Mouse (Mus musculus) inflammation-experienced regulatory T-cells, adult 6 months (primary cell): ENCODE results near the gene Bahd1. TPM values are rescaled to one million over a fixed set of nuclear protein-coding genes. Genes with fewer than 3 reads are reported as not detected.
A peak's percentile ranks its signal among the peaks of the same experiment; 100 is the strongest.

ENCODE experiments used
- ATAC-seq: one replicate; pipeline ENCODE4 v1.8.0; 2017
- polyA plus RNA-seq, 3 experiments: library from polyadenylated mRNA; unstranded; fragments of 100-300 nt; shearing (Covaris generic); gene quantifications; one replicate each; pipeline ENCODE4 v1.2.1; 2017

Bahd1 gene
- polyA plus RNA-seq, result 1 to 10 TPM; 2.2 to 4.6 (median 4.6) TPM

DNA sequence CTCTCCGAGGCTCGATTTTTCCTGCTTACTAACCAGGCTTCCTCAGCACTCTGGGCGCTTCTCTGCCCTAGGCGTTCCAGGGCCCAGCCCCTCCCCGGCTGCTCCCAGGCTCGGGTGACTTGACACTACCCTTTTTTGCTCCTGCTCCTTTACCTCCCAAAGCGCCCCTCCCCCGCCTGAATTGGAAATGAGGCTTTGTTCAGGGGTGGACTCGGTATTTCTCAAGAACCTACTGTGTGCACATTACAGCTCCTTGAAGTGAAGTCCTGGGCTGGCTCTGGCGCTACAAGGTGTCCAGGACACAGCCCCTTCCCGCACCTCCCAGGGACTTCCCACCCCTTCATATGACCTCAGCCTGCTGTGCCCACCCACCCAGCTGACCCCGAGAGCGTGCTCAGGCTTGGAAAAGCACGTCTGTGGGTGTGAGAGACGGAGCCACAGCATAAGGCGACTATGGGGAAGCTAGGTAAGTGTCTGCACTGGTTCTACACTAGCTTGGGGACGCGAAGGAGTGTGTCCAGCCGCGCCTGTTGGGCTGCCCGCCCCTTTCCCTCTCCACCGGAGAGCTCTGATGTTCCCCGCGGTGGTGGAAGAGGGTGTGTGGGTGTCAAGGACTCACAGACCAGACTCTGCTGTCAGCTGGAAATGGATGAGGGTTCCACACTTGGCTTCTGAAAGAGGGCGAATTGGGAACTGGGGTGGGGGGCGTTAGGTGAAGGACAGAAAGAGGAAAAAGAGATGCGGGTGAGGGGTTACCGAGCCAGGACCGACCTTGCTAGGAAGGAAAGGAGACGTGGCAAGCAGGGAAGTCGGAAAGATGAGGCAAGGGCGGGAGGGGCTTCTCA lies at the start of gene Bahd1:
Gene Bahd1, plus strand, starts transcription at position 397 of the 845 bp plus-strand sequence.
- ATAC-seq, result no peak

DNA sequence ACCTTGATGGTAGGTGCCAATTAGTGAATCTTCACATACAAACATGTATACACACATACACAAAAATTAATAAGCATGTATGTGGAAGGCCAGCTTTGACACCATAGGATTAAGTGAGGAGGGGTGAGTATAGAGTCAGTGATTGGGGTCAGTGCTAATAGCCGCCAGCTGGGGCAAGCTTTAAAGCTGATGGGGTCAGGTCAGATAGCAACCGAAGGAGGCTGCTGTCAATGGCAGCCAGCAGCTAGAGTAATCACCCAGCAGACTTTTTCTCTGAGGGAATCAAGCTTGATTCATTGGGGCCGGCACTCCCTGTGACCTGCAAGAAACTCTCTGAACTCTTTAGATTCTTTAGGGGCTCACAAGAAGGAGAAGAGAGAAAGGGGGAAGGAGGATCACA lies 48.4 kb upstream of the Bahd1 start:
- ATAC-seq, result no peak

DNA sequence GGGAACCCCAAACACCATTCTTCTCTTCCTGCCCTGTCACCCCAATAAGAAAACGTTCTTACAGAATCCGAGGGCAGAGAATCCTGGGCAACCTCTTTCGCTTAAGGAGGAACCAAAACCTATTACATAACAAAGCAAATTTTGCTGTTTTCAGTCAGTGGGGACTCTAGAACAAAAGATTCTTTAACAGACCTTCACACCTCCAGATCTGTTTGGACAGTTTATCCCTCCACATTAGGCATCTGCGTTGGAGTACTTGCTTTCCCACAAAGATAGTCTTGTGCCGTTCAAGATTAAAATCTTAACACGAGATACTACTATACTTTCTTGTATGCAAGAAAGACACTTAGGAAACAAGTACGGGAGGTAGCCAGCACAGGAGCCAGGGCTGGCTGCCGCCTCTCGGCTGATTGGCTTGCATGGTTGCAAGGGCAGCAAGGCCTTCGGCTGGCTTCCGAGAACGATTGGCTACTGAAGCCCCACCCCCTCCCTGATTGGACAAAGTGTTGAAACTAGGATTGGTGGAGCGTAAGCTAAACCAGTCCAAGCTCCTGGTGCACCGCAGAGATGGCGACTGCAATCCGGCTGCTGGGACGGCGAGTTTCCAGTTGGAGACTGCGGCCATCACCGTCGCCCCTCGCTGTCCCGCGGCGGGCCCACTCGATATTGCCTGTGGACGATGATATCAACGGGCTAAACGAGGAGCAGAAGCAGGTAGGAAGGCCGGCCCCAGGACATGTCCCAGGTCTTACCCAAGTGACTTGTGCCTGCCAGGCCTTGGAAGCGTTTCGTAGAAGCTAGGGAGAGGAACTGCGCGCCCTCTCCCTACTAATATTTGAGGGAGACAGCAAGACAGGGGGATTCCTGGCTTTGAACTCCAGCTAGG lies 38.5 kb upstream of the Bahd1 start, which contains the start of gene Ivd:
Gene Ivd, plus strand, starts transcription at position 501 of the 886 bp plus-strand sequence.
- peak; percentile 100 for ATAC-seq

DNA sequence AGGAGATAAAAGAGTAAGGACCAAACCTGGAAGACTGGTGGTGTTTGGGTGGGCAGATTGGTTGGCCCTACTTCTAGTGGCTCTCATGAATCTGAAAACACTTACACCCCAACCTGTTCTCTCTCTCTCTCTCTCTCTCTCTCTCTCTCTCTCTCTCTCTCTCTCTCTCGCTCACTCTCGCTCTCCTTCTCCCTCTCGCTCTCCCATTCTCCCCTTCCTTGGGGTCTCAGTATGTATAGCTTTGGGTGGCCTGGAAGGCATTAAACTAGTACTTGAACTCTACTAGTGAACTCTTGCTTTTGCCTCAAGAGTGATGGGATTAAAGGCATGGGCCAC lies 37.9 kb upstream of the Bahd1 start:
- no peak for ATAC-seq

DNA sequence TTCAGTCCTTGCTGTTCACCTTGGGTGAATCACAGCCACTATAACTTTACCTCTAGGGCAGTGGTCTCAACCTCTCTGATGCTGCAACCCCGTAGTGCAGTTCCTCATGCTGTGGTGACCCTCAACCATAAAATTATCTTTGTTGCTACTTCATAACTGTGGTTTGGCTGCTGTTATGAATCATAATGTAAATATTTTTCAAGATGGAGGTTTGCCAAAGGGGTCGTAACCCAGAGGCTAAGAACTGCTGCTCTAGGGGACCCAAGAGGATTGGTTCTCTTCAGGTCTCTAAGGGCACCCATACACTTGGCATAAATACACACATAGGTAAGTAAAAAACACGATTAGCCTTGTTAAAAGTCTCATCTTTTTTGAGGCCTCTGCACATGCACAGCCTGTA lies 29.6 kb upstream of the Bahd1 start:
- ATAC-seq, result no peak

DNA sequence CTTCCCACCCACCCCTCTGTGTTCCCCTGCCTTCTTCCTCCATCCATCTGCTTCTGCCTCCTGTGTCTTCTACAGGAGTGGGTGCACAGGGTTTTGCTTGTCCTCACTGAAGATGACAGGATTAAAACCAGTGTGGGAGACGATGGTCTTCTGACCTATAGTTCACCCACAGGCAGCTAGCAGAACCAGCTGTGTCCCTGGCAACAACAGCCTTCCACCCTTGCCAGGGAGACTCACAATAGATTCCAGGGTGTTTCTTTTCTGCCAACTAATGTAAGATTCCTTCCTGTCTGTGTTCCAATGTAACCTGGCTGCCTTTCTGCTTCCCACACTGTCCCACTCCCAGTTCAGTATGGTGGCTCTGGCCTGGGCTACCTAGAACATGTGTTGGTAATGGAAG lies 29.1 kb upstream of the Bahd1 start:
- no peak for ATAC-seq

DNA sequence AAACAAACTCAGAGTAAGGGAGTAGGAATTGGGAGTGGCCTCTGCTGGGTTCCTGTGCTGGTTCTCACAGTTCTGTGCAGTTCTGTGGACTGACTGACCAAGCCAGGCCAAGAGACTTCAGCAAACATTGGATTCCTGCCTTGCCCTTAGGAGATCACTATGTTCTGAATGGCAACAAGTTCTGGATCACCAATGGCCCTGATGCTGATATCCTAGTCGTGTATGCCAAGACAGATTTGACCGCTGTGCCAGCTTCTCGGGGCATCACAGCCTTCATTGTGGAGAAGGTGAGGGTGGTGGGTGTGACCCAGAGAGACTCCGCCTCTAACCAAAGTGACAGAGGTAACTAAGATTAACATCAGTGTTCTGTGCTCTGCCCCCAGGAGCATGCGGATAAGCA lies 27.2 kb upstream of the Bahd1 start:
- no peak for ATAC-seq

DNA sequence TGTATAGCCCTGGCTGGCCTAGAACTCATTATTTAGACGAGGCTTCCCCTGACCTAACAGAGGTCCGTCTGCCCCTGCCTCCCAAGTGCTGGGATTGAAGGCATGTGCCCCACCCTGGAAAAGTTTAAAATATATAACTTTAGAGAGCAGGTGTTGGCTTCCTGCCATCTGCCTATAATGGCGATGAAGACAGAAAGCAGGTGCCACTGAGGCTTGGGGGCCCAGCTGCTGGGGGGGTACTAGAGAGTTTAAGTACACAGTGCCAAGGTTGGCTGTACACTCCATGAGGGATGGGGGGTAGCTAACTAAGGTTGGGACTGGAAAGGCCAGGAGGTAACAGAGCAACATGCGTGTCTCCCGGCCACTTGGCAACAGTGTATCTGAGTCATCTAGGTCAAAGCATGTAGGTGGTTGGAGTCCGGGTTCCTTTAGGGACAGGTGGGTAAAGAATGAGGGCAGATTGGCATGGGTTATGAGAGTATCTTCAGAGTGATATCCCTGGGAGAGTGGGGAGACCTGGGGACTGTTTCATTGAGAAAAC lies 26.2 kb upstream of the Bahd1 start:
- no peak for ATAC-seq

DNA sequence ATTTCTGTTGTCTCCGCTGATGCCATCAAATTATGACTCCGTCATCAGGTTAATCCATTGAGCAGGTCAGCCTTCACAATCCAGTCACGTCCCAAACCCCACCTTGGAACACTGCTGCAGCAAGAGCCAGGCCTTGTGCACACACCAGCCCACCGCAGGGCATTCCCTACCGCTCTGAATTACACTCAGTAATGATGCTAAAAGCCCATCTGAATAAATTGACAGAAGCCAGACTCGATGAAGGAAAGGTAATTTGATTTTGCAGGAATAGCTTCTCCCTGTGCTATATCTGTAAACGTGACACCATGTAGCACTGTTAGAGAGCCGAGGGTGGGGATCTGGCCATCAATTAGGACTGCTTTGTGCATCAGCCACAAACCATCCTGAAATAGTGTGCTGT lies 24.9 kb upstream of the Bahd1 start:
- ATAC-seq, result no peak

DNA sequence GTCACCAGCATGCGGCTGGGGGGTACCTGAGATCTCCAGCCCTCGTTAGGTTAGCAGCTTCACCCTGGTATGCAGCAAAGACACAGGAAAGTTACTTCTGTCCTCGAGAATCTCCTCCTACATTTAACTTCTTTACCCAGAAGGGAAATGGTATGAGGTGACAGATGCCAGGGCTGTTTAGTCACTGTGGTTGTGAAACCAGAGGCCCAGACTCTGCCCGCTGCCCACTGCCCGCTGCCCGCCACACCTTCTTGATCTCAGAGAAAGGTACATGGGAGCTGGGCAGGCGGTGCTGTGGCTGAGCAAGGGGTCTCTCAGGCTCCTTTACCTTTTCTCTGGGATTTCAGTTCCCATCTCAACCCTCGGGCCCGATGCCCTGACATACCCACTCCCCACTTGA lies 23.7 kb upstream of the Bahd1 start:
- no peak for ATAC-seq

DNA sequence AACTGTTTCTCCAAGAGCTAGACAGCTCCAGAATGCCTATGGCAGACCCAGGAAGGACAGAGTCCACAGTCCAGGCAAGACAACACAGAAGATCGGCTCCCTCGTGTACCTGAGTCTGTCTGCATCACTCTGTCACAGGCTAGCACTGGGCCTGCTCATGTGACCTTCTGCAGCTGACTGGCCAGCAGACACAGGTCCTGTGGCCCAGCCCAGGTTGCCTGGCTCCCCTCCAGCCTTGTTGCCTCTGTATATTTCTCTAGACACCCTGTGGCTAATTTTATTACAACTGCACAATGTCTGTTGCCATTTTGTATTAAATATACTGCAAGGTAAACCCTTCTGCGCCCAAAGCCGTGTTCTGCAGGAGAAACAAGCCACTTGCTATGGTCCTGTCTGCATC lies 19.2 kb upstream of the Bahd1 start:
- no peak for ATAC-seq

DNA sequence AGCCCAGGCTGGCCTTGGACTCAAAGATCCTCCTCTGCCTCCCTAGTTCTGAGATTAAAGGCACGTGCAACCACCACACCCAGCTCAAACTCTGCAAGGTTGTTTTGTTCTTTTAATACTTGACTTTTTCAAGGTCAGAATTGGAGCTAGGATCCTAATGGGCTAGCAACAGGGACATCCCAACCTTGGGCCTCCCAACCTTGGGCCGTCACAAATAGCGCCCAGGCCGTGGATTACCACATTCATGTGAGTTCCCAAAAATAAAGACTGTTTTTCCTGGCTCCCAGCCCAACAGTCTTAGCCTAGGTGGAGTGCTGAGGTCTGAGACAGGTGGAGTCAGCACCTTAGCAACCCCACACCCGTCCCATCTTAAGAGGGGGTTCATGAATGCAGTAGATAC lies 18.2 kb upstream of the Bahd1 start:
- no peak for ATAC-seq

DNA sequence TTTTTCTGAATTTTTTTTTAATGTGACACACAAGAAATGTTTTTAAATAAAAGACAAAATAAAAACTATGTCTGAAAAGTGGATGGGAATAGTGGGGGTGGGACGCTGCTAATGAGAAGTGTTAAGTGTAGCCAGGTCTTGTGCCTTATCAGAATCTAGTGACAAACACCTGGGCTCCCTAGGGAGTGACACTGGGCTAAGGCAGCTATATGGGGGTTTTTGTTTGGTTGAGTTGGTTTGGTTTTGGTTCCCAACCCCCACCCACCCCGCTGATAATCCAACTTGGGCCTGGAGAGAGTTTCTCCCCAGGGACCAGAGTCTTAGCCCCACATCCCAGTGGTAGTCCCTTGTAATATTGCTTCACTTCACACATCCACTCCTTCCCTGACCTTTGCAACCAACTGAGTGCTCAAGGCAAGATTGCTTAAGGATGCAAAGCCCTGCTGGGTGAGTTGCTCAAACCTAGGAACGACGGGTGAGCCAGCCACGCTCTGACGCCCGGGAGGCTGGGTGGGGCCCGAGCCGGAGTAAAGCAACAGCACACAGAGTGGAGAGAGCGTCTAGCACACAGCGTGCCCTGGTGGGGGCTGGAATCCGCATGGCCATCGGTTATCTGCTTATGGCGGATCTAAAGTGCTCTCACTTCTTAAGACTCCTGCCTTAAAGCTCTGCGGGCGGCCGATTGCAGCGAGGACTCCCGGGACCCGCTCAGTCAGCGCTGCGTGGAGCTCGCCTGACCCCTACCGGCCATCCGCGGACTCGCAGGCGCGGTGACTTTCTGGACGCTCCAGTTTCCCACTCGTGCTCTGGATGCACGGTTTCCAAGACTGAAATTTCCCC lies 17.1 kb upstream of the Bahd1 start:
- ATAC-seq, result peak; percentile 95

DNA sequence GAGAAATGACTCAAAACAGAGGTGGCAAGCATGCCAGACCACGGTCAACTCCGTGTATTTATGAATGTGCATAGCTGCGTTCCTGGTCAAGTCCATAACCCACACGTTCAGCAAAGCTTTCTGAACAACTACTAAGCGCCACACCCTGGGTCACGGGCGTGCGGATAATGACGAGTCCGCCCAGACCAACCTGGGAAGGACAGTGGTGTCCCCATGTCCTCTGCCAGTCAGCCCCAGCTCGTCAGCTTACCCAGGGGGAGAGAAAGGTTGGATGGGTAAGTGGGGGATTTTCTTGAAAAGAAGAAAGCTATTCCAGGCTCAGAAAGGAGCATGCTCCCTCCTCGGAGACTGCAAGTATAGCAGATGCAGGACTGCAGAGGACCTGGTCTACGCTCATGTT lies 12.7 kb upstream of the Bahd1 start:
- no peak for ATAC-seq

DNA sequence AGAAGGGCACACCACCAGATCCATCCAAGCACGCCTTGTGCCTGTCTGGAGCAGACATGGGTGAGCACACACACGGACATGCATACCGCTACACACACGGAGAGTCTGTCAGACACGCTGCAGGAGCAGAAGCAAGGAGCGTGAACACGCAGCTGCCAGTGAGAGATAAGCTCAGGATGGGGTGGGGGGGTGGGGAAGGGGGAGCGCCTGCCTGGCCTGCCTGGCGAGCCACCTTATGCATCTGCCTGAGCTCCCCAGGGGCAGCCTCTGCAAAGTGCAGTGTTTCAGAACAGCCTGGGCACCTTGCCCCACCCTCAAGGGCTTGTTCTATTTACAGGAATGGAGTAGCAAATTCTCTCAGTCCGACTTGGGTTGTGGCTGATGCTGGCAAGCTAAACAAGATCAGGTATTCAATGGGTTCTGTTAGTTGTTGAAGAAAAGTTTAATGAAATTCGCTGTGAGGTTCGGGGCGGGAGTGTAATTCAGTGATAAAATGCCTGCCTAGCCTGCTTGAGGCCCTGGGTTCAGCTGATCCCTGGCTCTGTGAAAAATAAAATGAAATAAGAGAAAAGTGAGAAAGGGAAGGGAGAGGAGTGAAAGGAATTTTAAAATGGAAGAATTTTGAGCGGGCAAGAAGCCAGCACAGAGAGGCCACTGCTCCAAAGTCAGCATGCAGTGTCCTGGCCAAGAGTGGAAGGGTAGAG lies 12.2 kb upstream of the Bahd1 start:
- ATAC-seq, result no peak

DNA sequence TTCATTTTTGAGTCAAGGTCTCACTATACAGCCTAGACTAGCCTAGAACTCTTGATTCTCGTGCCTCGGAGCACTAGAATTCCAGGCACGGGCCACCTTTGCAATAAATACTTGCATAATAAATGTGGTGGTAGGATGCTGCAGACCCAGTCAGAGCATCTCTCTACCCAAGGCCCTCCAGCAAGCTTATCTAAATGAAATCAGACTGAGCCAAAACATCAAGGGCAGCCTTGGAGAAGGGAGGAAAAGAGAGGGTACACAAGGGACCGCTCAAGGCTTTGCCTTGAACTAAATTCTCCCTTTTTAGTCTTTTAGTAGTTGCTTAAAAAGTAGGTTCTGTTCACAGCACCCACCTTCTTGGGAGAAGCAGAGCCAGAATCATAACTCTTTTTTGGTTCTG lies 9.0 kb upstream of the Bahd1 start:
- ATAC-seq, result no peak

DNA sequence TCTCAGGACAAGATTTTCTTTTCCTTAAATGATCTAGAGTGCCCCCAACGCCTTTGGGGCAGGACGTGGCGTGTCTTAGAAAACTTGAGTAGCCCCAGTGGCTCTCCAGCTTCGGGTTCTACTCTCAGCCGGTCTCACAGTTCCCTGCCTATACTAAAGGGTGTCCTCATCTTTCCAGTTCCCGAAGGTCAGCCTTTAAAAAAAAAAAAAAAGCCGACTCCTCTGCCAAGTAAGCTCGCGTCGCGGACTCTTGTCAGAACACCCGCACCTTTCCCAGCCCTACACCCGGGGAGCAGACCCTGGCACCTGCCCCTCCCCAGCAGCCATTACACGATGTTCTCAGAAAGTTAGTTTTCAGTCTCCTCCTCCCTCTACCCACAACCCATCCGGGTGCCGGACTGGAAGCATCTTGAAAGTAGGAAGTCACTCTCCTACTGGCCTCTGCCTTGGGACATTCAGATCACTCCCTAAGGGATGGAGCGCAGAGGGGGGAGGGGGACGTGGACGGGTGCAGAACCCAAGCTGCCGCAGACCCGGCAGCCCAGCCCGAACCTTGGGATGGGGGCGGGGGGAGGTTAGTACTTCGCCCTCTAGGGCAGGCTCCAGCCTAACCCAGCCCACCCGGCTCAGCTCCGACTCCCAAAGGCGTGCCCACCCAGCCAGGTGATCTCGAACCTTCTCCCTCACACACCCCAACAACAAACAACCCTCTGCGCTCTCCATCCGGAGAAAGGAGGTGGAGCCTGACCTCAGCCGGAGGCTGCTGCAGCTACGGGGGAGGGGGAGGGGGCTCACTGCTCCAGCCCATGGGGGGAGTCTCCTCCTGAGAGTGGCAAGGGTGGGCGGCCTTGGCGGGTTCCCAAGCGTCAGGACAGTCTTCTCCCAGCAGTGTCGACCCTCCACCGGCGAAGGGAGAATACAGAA lies 3.9 kb upstream of the Bahd1 start:
- peak; percentile 60 for ATAC-seq

DNA sequence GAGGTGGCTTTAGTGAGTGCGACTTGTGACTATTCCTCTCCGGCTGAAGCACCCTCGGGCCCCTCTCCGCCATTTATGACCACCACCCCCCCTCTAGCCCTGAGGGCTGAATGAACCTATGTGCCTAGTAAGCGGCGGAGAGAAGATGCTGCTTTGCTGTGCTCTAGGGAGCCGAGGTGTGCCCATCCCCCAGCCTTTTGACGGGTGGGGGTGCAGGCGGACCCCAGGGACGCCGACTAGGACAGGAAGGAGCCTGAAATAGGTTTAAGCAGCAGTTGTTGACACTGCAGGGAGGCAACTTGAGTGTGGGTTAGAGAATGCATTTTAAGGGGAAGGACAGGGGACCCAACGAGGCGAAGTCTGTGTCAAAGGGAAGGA lies 3.3 kb upstream of the Bahd1 start:
- ATAC-seq, result peak; percentile 4

DNA sequence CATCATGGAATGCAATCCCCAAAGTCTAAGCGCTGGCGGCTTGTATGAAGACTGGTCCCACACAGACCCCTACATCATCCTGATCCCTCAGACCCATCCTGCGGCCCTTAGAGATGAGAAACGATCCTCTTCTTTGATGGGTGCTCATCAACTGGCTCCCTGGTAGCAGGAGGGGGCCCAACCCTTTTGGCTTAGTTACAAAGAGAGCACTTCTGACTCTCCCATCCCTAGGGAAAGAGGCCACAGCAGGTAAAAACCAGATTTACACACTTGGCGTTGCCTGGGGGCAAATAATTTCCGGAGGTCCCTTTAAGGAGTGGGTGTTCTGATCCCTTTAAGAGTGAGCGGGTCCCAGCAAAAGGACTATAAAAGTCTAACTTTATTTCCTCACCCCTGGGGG lies 2.8 kb upstream of the Bahd1 start:
- no peak for ATAC-seq

DNA sequence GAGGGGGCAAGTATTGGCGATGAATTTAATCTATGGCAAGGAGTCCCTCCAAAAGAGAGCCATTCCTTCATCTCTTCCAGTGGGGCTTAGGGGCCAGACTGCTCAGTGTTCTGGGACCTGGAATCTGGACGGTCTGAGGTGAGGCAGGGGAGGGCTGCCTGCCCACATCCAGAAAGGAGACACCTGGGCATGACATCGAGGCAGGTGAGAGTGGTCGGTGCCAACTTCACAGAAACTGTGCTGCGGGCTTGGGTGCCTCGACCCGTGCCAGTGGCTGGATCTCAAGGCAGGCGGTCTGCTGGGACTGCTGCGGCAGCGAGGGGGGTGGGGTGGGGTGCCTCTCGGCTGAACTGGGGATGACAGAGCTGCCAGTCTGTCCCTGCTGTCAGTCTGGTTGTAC lies 2.4 kb upstream of the Bahd1 start:
- no peak for ATAC-seq

DNA sequence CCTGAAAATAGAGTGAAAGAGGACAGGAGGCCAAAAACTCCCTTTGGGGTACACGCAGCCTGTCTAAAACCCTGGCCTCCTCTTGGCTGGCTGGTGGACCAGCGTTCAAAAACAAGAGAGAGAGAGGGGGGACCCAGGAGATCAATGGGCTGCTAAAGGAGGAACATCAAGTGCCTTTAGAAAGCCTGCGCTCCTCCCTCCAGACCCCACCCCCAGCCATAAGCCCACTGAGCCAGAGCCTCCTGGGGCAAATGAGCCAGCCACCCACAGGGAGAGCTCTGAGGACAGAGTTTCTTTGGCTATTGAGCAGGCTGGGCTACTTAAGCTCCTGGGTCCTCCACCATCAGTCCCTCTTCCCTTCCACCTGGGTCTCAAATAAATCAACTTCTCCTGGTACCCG lies 1.4 kb upstream of the Bahd1 start:
- ATAC-seq, result no peak
